26 mouse cellular contexts compared by ENCODE assay signal in genomic region chr19:14052052-14052451, GRCm38 (mm10).
DNase-seq lines count a peak whose midpoint lies in the region; ATAC-seq and TF ChIP-seq lines count a peak whose summit lies in the region.
"Had no signal": no experiment of that assay in that cellular context is flagged by ENCODE, and none has a peak within 500 bp of the region (broad histone marks: within the 10 kb centered on the region; RNA-seq: fewer than 3 reads in every experiment).

No protein-coding gene starts in this region.

- no peak for TF ChIP-seq EP300 in lung, postnatal 0 days (IDR thresholded peaks at IDR 0.05)

- no peak overlapping the region for H3K27ac ChIP-seq in hindbrain, postnatal 0 days
- no peak overlapping the region for H3K27ac ChIP-seq in hindbrain, embryonic 12.5 days
- no peak overlapping the region for H3K27ac ChIP-seq in lung, postnatal 0 days (ENCODE audit: low read length)
- H3K27ac ChIP-seq: embryonic facial prominence, embryonic 15.5 days; forebrain, embryonic 12.5 days; hindbrain, embryonic 10.5 days; intestine, embryonic 15.5 days; midbrain, embryonic 10.5 days; midbrain, embryonic 15.5 days; neural tube, embryonic 15.5 days; stomach, embryonic 15.5 days had no signal

- H3K4me2 ChIP-seq in hindbrain, postnatal 0 days (ENCODE audit: low read depth, low read length), result no peak overlapping the region
- no peak overlapping the region for H3K4me2 ChIP-seq in hindbrain, embryonic 12.5 days (replicated peaks)
- H3K4me2 ChIP-seq in lung, postnatal 0 days (replicated peaks; ENCODE audit: low read depth, low read length), result no peak overlapping the region
- H3K4me2 ChIP-seq: embryonic facial prominence, embryonic 15.5 days; forebrain, embryonic 12.5 days; heart, embryonic 12.5 days; intestine, embryonic 15.5 days; midbrain, embryonic 15.5 days; neural tube, embryonic 15.5 days; stomach, embryonic 15.5 days had no signal

- no peak overlapping the region for H3K9ac ChIP-seq in hindbrain, postnatal 0 days (replicated peaks; ENCODE audit: low read length)
- no peak overlapping the region for H3K9ac ChIP-seq in hindbrain, embryonic 12.5 days
- H3K9ac ChIP-seq in lung, postnatal 0 days (replicated peaks; ENCODE audit: low read depth), result no peak overlapping the region
- H3K9ac ChIP-seq: embryonic facial prominence, embryonic 15.5 days; forebrain, embryonic 12.5 days; heart, embryonic 12.5 days; intestine, embryonic 15.5 days; midbrain, embryonic 15.5 days; neural tube, embryonic 15.5 days; stomach, embryonic 15.5 days had no signal

- WGBS in hindbrain, postnatal 0 days, result 70% methylated on average over 4 of the region's 4 CpGs
- 90% methylated on average over 4 of the region's 4 CpGs for WGBS in hindbrain, embryonic 12.5 days
- WGBS in lung, postnatal 0 days, result 64% methylated on average over 4 of the region's 4 CpGs

- no peaks in the 10 kb centered on the region for H3K27me3 ChIP-seq in hindbrain, postnatal 0 days (ENCODE audit: insufficient read depth, low read length)
- no peaks in the 10 kb centered on the region for H3K27me3 ChIP-seq in hindbrain, embryonic 12.5 days
- H3K27me3 ChIP-seq in lung, postnatal 0 days (replicated peaks; ENCODE audit: insufficient read depth, low read length), result no peaks in the 10 kb centered on the region
- H3K27me3 ChIP-seq: embryonic facial prominence, embryonic 15.5 days; heart, embryonic 12.5 days; intestine, embryonic 15.5 days; midbrain, embryonic 15.5 days; neural tube, embryonic 15.5 days; stomach, embryonic 15.5 days had no signal

- H3K36me3 ChIP-seq in hindbrain, postnatal 0 days (ENCODE audit: insufficient read depth, low read length), result no peaks in the 10 kb centered on the region
- no peaks in the 10 kb centered on the region for H3K36me3 ChIP-seq in hindbrain, embryonic 12.5 days
- no peaks in the 10 kb centered on the region for H3K36me3 ChIP-seq in lung, postnatal 0 days (ENCODE audit: insufficient read depth, low read length)
- H3K36me3 ChIP-seq: embryonic facial prominence, embryonic 15.5 days; forebrain, embryonic 12.5 days; heart, embryonic 12.5 days; hindbrain, embryonic 10.5 days; intestine, embryonic 15.5 days; midbrain, embryonic 10.5 days; midbrain, embryonic 15.5 days; neural tube, embryonic 15.5 days; stomach, embryonic 15.5 days had no signal

- peak; percentile 6 to 7 for DNase-seq in cerebellum, postnatal 10 days
- DNase-seq in cerebellum, adult 18-20 months, result no peak
- peak; percentile 19 for DNase-seq in hindbrain, postnatal 0 days (ENCODE audit: low spot score)
- peak; percentile 66 for DNase-seq in lung, postnatal 0 days (ENCODE audit: low spot score)
- DNase-seq in lung, adult 18-20 months, result no peak
- DNase-seq in spleen, postnatal 36 days (ENCODE audit: low spot score in 2 of 2), result no peak
- DNase-seq: adrenal gland, postnatal 25 days; cerebellum, adult 8-10 months; gastrocnemius, postnatal 10 days; kidney, adult 9 months; kidney, postnatal 14 days; liver; retina, postnatal 1 day; right cerebral cortex, postnatal 14 days had no signal

- ATAC-seq in hindbrain, postnatal 0 days, result no peak
- no peak for ATAC-seq in hindbrain, embryonic 12.5 days (ENCODE audit: low FRiP score)
- peak; percentile 59; the same call in 1 of the 2 replicates for ATAC-seq in lung, postnatal 0 days
- ATAC-seq: hindbrain, embryonic 16.5 days; intestine, embryonic 15.5 days; midbrain, embryonic 15.5 days; Patski had no signal

- no peak overlapping the region for H3K4me3 ChIP-seq in hindbrain, postnatal 0 days (ENCODE audit: low read length)
- H3K4me3 ChIP-seq in hindbrain, embryonic 12.5 days, result no peak overlapping the region
- no peak overlapping the region for H3K4me3 ChIP-seq in lung, postnatal 0 days (ENCODE audit: low read depth, low read length)
- H3K4me3 ChIP-seq: embryonic facial prominence, embryonic 15.5 days; forebrain, embryonic 12.5 days; heart, embryonic 12.5 days; hindbrain, embryonic 10.5 days; intestine, embryonic 15.5 days; midbrain, embryonic 10.5 days; midbrain, embryonic 15.5 days; neural tube, embryonic 15.5 days; stomach, embryonic 15.5 days had no signal

- H3K4me1 ChIP-seq in hindbrain, postnatal 0 days (ENCODE audit: insufficient read depth, low read length), result no peaks in the 10 kb centered on the region
- H3K4me1 ChIP-seq in hindbrain, embryonic 12.5 days, result no peaks in the 10 kb centered on the region
- H3K4me1 ChIP-seq in lung, postnatal 0 days (ENCODE audit: insufficient read depth, low read depth, low read length), result no peaks in the 10 kb centered on the region
- H3K4me1 ChIP-seq: embryonic facial prominence, embryonic 15.5 days; forebrain, embryonic 12.5 days; heart, embryonic 12.5 days; hindbrain, embryonic 10.5 days; intestine, embryonic 15.5 days; midbrain, embryonic 10.5 days; midbrain, embryonic 15.5 days; neural tube, embryonic 15.5 days; stomach, embryonic 15.5 days had no signal

- no peak for TF ChIP-seq CTCF in hindbrain, postnatal 0 days (IDR thresholded peaks at IDR 0.05; ENCODE audit: low read depth)
- no peak for TF ChIP-seq CTCF in lung, postnatal 0 days (IDR thresholded peaks at IDR 0.05)

- H3K9me3 ChIP-seq in hindbrain, postnatal 0 days (ENCODE audit: low read length), result no peaks in the 10 kb centered on the region
- no peaks in the 10 kb centered on the region for H3K9me3 ChIP-seq in hindbrain, embryonic 12.5 days (replicated peaks)
- no peaks in the 10 kb centered on the region for H3K9me3 ChIP-seq in lung, postnatal 0 days (ENCODE audit: low read length)
- H3K9me3 ChIP-seq: embryonic facial prominence, embryonic 15.5 days; forebrain, embryonic 12.5 days; heart, embryonic 12.5 days; hindbrain, embryonic 10.5 days; intestine, embryonic 15.5 days; midbrain, embryonic 10.5 days; midbrain, embryonic 15.5 days; neural tube, embryonic 15.5 days; stomach, embryonic 15.5 days had no signal

Comparison
In these comparisons a context has a peak if more than half of its experiments do, and no peak if none do; other contexts are left out.
1. DNase-seq: peak in cerebellum, postnatal 10 days (2 of 2), hindbrain, postnatal 0 days (single experiment) and lung, postnatal 0 days (single experiment); none in cerebellum, adult 18-20 months (0 of 2), lung, adult 18-20 months (0 of 2) and spleen, postnatal 36 days (0 of 2).